Comparison of ENCODE assay signal across 11 mouse cellular contexts in the genomic region with DNA sequence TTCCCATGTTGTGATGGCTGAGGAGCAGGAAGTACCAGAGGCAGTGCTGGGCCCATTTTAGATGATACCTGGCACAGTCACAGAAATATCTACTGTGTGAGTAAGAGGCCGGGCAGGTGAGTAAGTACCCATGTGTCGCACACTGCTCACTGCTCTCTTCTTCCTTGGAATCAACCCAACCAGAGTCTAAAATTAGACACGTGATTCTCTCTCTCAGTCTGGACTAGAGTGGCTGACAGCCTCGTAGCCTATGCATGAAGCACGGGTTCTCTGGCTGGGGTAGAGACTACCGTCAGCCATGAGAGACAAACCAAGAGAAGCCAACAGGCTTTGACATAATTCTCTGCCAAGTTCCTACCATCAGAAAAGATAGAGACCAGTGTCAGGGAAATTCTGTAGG.
"Had no signal": no experiment of that assay in that cellular context is flagged by ENCODE, and none has a peak within 500 bp of the region (broad histone marks: within the 10 kb centered on the region; RNA-seq: fewer than 3 reads in every experiment).

No protein-coding gene starts in this region.

- DNase-seq: kidney, adult 8-10 months; kidney, postnatal 14 days; lung, embryonic 14.5 days; lung, postnatal 14 days; right cerebral cortex, postnatal 14 days; thymus, postnatal 36 days had no signal

- H3K4me3 ChIP-seq: limb, embryonic 15.5 days; liver, embryonic 12.5 days; midbrain, embryonic 12.5 days; neural tube, embryonic 13.5 days had no signal

- H3K4me2 ChIP-seq: limb, embryonic 15.5 days; liver, embryonic 12.5 days; lung, embryonic 14.5 days; midbrain, embryonic 12.5 days; neural tube, embryonic 13.5 days had no signal

- H3K27me3 ChIP-seq: limb, embryonic 15.5 days; liver, embryonic 12.5 days; midbrain, embryonic 12.5 days; neural tube, embryonic 13.5 days had no signal

- H3K9me3 ChIP-seq: limb, embryonic 15.5 days; liver, embryonic 12.5 days; midbrain, embryonic 12.5 days; neural tube, embryonic 13.5 days had no signal

- H3K4me1 ChIP-seq: limb, embryonic 15.5 days; midbrain, embryonic 12.5 days; neural tube, embryonic 13.5 days had no signal

- ATAC-seq: liver, embryonic 12.5 days; midbrain, embryonic 16.5 days had no signal

- H3K9ac ChIP-seq: limb, embryonic 15.5 days; liver, embryonic 12.5 days; lung, embryonic 14.5 days; midbrain, embryonic 12.5 days; neural tube, embryonic 13.5 days had no signal

- H3K27ac ChIP-seq: limb, embryonic 15.5 days; liver, embryonic 12.5 days; midbrain, embryonic 12.5 days; neural tube, embryonic 13.5 days had no signal
